Comparison of ENCODE assay signal across 16 mouse cellular contexts in the genomic region with DNA sequence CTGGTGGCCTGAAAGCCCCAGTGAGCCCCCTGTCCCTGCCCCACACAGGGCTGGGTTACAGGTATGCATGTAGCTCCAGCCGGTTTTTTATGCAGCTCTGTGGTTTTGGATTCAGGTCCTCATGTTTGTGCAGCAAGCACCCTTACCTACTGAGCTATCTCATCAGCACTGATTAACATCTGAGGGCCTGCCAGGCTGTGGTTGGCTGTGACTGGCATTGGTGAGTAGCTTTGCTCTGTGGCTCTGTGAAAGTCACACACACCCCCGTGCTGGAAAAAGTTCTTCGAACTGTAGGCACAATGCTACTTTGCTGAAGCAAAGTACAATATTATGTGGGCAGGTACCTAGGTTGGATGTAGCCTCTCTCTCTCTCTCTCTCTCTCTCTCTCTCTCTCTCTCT.
A peak's percentile ranks its signal among the peaks of the same experiment; 100 is the strongest.
DNase-seq lines count a peak whose midpoint lies in the region.
"Had no signal": no experiment of that assay in that cellular context is flagged by ENCODE, and none has a peak within 500 bp of the region (broad histone marks: within the 10 kb centered on the region; RNA-seq: fewer than 3 reads in every experiment).

No protein-coding gene starts in this region.

- DNase-seq in kidney, adult 11 months: peak; percentile 25
- no peak for DNase-seq in kidney, postnatal 4 days
- DNase-seq in layer of hippocampus, adult 9-11 months: peak; percentile 52
- no peak for DNase-seq in layer of hippocampus, postnatal 25 days (ENCODE audit: extremely low spot score in 1 of 2, low spot score in 1 of 2)
- peak; percentile 47 to 57 for DNase-seq in right cerebral cortex, adult 2 months (ENCODE audit: low spot score in 2 of 2)
- no peak for DNase-seq in right cerebral cortex, postnatal 4 days
- peak; percentile 52 to 59 for DNase-seq in right cerebral cortex, postnatal 36 days (ENCODE audit: low spot score in 2 of 2)
- DNase-seq: adrenal gland, adult 8-10 months; cerebellum, adult 8-10 months; forebrain, postnatal 0 days; gastrocnemius, postnatal 14 days; heart, postnatal 14 days; layer of hippocampus, postnatal 36 days; liver, embryonic 13.5 days; lung, adult 18-20 months; lung, postnatal 4 days had no signal

Comparison
In these comparisons a context has a peak if more than half of its experiments do, and no peak if none do; other contexts are left out.
1. DNase-seq: peak in kidney, adult 11 months (single experiment), layer of hippocampus, adult 9-11 months (single experiment), right cerebral cortex, adult 2 months (2 of 2) and right cerebral cortex, postnatal 36 days (2 of 2); none in kidney, postnatal 4 days (0 of 2), layer of hippocampus, postnatal 25 days (0 of 2) and right cerebral cortex, postnatal 4 days (single experiment).